Mouse (Mus musculus): ENCODE measurements at regions not wholly inside any gene's neighbourhood (a gene's known extent, or its start where the extent isn't known, plus 50 kb on each side); places are given as distances from the start of the nearest gene placed in this dataset.

DNA sequence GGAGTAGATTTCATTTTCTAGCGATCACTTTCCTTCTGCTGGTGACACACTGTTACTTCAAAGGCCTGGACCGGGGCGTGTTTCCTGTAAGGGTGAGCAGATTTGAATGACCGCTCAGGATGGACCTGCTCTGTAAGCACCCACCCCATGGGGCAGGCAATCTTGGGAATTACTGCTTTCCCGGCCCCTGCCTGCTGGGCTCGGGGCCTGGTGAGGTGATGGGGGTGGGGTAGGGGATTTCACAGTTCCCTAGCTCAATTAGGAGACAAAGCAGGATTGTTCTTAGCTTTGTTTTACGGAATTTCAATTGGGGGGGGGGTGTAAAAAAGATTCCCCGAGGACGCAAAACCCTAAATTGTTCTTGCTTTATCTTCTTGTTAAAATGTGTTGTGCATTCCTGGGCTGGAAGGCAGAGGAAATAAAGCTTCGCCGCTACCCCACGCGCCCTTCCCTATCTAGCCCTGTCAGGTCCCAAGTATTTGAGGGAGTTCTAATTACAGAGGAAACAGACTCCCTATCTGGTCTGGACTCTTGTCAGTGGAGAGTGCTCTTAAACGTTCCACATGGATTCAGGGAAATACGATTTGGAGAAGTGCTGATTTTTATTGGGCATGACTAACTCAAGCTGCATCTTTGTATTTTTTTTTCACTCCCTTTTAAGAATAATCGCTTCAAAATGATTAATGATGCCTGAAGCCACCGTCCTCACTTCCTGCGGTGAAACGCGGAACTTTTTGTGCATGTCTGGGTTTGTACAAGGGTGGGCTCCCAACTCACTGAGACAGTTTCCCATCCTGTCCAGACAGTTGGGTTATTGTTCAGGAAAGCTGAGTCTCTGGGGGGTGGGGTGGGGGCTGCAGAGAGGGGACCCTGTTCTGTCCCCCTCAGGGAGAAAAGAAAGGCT, 194.3 kb downstream of the Enc1 start:
- DNase-seq (ENCODE audit: low spot score) (no peak), ATAC-seq (ENCODE audit: low FRiP score, low read depth) (no peak)

DNA sequence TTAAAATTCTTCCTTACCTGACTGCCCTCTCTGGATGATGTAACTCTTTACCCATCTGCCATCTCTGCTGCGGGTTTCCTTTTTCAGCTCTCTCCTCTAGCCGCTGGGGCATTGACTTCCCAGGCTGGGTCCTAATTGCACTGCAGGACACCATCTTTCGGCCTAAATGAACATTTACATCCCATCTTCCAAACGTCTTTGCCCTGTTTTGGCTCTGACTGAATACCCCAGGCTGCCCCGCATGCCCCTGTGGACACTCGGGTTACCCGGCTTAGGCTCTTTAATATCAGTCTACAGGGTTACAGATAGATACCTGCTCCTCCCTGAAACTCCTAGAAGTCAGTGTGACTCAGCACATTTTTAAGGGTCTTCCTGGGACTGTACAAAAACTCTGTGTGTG, 193.3 kb downstream of the Enc1 start:
- H3K9ac ChIP-seq (ENCODE audit: low read depth, low read length, severe bottlenecking) = no peak overlapping the region
- H3K4me1 ChIP-seq (ENCODE audit: control insufficient read depth, insufficient read depth, low read length) = peaks cover 31% of the 10 kb centered on the region
- no peak for ATAC-seq (ENCODE audit: low FRiP score, low read depth)
- H3K36me3 ChIP-seq (ENCODE audit: control insufficient read depth, insufficient read depth, low read length) = no peaks in the 10 kb centered on the region
- H3K4me3 ChIP-seq (replicated peaks; ENCODE audit: low read length) = no peak overlapping the region
- no peaks in the 10 kb centered on the region for H3K9me3 ChIP-seq (ENCODE audit: control insufficient read depth, low read length)
- no peak overlapping the region for H3K4me2 ChIP-seq (replicated peaks; ENCODE audit: low read depth, low read length, severe bottlenecking)
- TF ChIP-seq POLR2A (IDR thresholded peaks at IDR 0.05; ENCODE audit: borderline replicate concordance, extremely low read depth, insufficient read depth, insufficient read length) = no peak
- WGBS = 66% methylated on average over 7 of the region's 7 CpGs
- no peak for DNase-seq (ENCODE audit: low spot score)
- no peak overlapping the region for H3K27ac ChIP-seq (replicated peaks; ENCODE audit: low read depth, low read length)
- H3K27me3 ChIP-seq (ENCODE audit: control insufficient read depth, insufficient read depth, low read length) = no peaks in the 10 kb centered on the region

More for the DNA sequence above, 194.3 kb downstream of the Enc1 start:
- no peaks in the 10 kb centered on the region for H3K36me3 ChIP-seq (ENCODE audit: control insufficient read depth, insufficient read depth, low read length)
- H3K27me3 ChIP-seq (ENCODE audit: control insufficient read depth, insufficient read depth, low read length) = no peaks in the 10 kb centered on the region
- no peak for TF ChIP-seq POLR2A (IDR thresholded peaks at IDR 0.05; ENCODE audit: borderline replicate concordance, extremely low read depth, insufficient read depth, insufficient read length)
- H3K4me2 ChIP-seq (replicated peaks; ENCODE audit: low read depth, low read length, severe bottlenecking) = peak overlapping the region; percentile 79
- peaks cover 36% of the 10 kb centered on the region for H3K4me1 ChIP-seq (ENCODE audit: control insufficient read depth, insufficient read depth, low read length)
- no peak overlapping the region for H3K27ac ChIP-seq (replicated peaks; ENCODE audit: low read depth, low read length)
- peak overlapping the region; percentile 47 for H3K9ac ChIP-seq (ENCODE audit: low read depth, low read length, severe bottlenecking)
- WGBS = 5% methylated on average over 20 of the region's 20 CpGs
- no peaks in the 10 kb centered on the region for H3K9me3 ChIP-seq (ENCODE audit: control insufficient read depth, low read length)
- peak overlapping the region; percentile 38 for H3K4me3 ChIP-seq (replicated peaks; ENCODE audit: low read length)

DNA sequence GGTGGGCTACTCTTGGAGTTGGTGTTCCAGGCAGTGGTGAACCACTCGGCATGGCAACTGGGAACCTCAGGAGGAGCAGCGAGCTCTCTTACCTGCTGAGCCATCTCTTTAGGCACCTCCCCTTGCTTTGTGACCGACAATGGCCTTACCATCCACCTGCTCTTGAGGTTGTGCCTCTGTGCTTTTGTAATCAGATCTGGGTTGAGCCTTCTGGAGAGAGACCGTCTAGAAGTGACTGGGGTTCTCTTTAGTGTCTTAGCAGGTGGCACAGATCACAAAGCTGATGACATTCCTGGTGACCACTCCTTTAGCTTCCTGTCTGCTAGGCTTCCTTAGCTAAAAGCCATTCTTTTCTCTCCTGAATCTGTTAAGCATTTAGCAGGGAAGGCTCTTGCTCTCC, 191.7 kb downstream of the Enc1 start:
- 46% methylated on average over 4 of the region's 4 CpGs for WGBS
- Histone ChIP-seq H3K27ac (replicated peaks; ENCODE audit: low read depth, low read length) (no peak overlapping the region), H3K27me3 (ENCODE audit: control insufficient read depth, insufficient read depth, low read length) (no peaks in the 10 kb centered on the region), H3K4me3 (replicated peaks; ENCODE audit: low read length) (no peak overlapping the region), H3K4me1 (ENCODE audit: control insufficient read depth, insufficient read depth, low read length) (peaks cover 24% of the 10 kb centered on the region), H3K36me3 (ENCODE audit: control insufficient read depth, insufficient read depth, low read length) (no peaks in the 10 kb centered on the region), H3K4me2 (replicated peaks; ENCODE audit: low read depth, low read length, severe bottlenecking) (no peak overlapping the region), H3K9ac (ENCODE audit: low read depth, low read length, severe bottlenecking) (no peak overlapping the region), H3K9me3 (ENCODE audit: control insufficient read depth, low read length) (no peaks in the 10 kb centered on the region)
- ATAC-seq (ENCODE audit: low FRiP score, low read depth) (no peak), DNase-seq (ENCODE audit: low spot score) (no peak)
- TF ChIP-seq POLR2A (IDR thresholded peaks at IDR 0.05; ENCODE audit: borderline replicate concordance, extremely low read depth, insufficient read depth, insufficient read length) = no peak

DNA sequence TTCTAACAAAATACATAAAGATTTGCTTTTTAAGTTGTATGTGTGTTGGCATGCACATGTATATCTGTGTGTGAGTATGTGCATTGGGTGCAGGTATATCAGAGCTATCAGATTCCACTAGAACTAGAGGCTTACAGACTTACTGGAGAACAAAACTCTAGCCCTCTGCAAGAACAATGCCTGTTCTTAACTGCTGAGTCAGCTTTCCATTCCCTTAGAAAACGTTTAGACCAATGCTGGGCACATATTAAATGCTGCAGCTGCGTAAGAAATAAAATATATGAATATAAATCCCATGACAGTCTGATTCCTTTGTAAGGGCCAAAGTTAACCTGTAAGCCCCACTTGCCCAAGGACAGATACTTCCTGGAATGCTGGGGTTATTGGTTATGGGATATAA, 190.0 kb downstream of the Enc1 start:
- Histone ChIP-seq H3K36me3 (ENCODE audit: control insufficient read depth, insufficient read depth, low read length) (no peaks in the 10 kb centered on the region), H3K4me2 (replicated peaks; ENCODE audit: low read depth, low read length, severe bottlenecking) (no peak overlapping the region), H3K4me3 (replicated peaks; ENCODE audit: low read length) (no peak overlapping the region), H3K27ac (replicated peaks; ENCODE audit: low read depth, low read length) (no peak overlapping the region), H3K9ac (ENCODE audit: low read depth, low read length, severe bottlenecking) (no peak overlapping the region), H3K9me3 (ENCODE audit: control insufficient read depth, low read length) (no peaks in the 10 kb centered on the region), H3K27me3 (ENCODE audit: control insufficient read depth, insufficient read depth, low read length) (no peaks in the 10 kb centered on the region), H3K4me1 (ENCODE audit: control insufficient read depth, insufficient read depth, low read length) (peaks cover 13% of the 10 kb centered on the region)
- 39% methylated on average over 2 of the region's 2 CpGs for WGBS
- no peak for TF ChIP-seq POLR2A (IDR thresholded peaks at IDR 0.05; ENCODE audit: borderline replicate concordance, extremely low read depth, insufficient read depth, insufficient read length)
- no peak for DNase-seq (ENCODE audit: low spot score)
- ATAC-seq (ENCODE audit: low FRiP score, low read depth) = no peak

DNA sequence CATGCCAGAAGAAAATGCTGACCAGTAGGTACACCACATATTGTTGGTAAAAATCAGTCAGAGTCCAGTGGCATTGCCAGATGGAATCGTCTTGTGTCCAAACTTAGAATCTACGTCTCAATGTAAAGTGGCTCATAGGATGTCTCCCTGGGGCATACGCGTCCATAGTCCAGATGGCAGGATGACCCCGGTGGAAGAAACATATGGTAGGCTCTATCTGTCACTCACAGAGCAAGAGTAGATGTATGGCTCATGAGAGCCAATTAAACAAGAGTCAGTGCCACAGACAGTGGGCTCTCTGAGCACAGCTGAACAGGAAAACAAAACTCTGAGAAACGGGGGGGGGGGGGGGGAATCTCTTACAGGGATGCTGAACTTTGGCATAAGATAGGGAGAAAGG, 187.3 kb downstream of the Enc1 start:
- DNase-seq (ENCODE audit: low spot score) = no peak
- 71% methylated on average over 6 of the region's 6 CpGs for WGBS
- H3K9me3 ChIP-seq (ENCODE audit: control insufficient read depth, low read length) = no peaks in the 10 kb centered on the region
- H3K4me2 ChIP-seq (replicated peaks; ENCODE audit: low read depth, low read length, severe bottlenecking) = no peak overlapping the region
- H3K9ac ChIP-seq (ENCODE audit: low read depth, low read length, severe bottlenecking) = no peak overlapping the region
- no peaks in the 10 kb centered on the region for H3K27me3 ChIP-seq (ENCODE audit: control insufficient read depth, insufficient read depth, low read length)
- ATAC-seq (ENCODE audit: low FRiP score, low read depth) = no peak
- H3K27ac ChIP-seq (replicated peaks; ENCODE audit: low read depth, low read length) = no peak overlapping the region
- H3K36me3 ChIP-seq (ENCODE audit: control insufficient read depth, insufficient read depth, low read length) = no peaks in the 10 kb centered on the region
- H3K4me3 ChIP-seq (replicated peaks; ENCODE audit: low read length) = no peak overlapping the region
- peaks cover 6% of the 10 kb centered on the region for H3K4me1 ChIP-seq (ENCODE audit: control insufficient read depth, insufficient read depth, low read length)
- no peak for TF ChIP-seq POLR2A (IDR thresholded peaks at IDR 0.05; ENCODE audit: borderline replicate concordance, extremely low read depth, insufficient read depth, insufficient read length)
